Mouse (Mus musculus) forebrain, embryonic 13.5 days (tissue): ENCODE measurements around the gene Arhgef25. TPM values are rescaled to one million over a fixed set of nuclear protein-coding genes. Genes with fewer than 3 reads are reported as not detected.

Experiments
- ATAC-seq: fragments of 200-750 bp; cut with Nextera tagmentation; 2 replicates; pipeline ENCODE4 v1.8.0; 2017
- H3K27ac ChIP-seq: fragments of 300-500 bp; sonication (generic); 2 replicates; pipeline ENCODE4 v1.5.1; 2015; ENCODE audit warnings: inconsistent platforms, mild to moderate bottlenecking, moderate library complexity
- H3K27me3 ChIP-seq: fragments of 300-500 bp; sonication (generic); 2 replicates; pipeline ENCODE4 v1.6.1; 2015; ENCODE audit warnings: mild to moderate bottlenecking, inconsistent platforms
- H3K36me3 ChIP-seq: fragments of 300-500 bp; sonication (generic); 2 replicates; pipeline ENCODE4 v1.6.1; 2015; ENCODE audit warnings: mild to moderate bottlenecking, inconsistent platforms; ENCODE audit not compliant: poor library complexity, severe bottlenecking
- H3K4me1 ChIP-seq: fragments of 300-500 bp; sonication (generic); 2 replicates; pipeline ENCODE4 v1.6.1; 2015; ENCODE audit warnings: inconsistent platforms
- H3K4me2 ChIP-seq: fragments of 300-500 bp; sonication (generic); 2 replicates; pipeline ENCODE4 v1.6.1; 2015; ENCODE audit warnings: inconsistent platforms, mild to moderate bottlenecking, moderate library complexity
- H3K4me3 ChIP-seq: fragments of 300-500 bp; sonication (generic); 2 replicates; pipeline ENCODE4 v1.5.1; 2015; ENCODE audit warnings: mild to moderate bottlenecking, inconsistent platforms
- H3K9ac ChIP-seq: fragments of 300-500 bp; sonication (generic); 2 replicates; pipeline ENCODE4 v1.6.1; 2015; ENCODE audit warnings: mild to moderate bottlenecking, inconsistent platforms
- H3K9me3 ChIP-seq: fragments of 300-500 bp; sonication (generic); replicated peaks from 2 replicates; pipeline ENCODE4 v1.6.1; 2016; ENCODE audit warnings: inconsistent platforms
- WGBS: fragments of 180-500 bp; shearing (Covaris S2); methylation state at CpG from one replicate; pipeline ENCODE4 v1.1.7; 2015; 5-methylcytosine and 5-hydroxymethylcytosine counted together
- polyA plus RNA-seq: library from polyadenylated mRNA; unstranded; fragments of >200 nt; fragmentation: Nextera tagmentation; extraction: Ambion mirVana; gene quantifications from 2 replicates; pipeline ENCODE4 v1.2.1, GENCODE M21; 2015

The Arhgef25 gene
- polyA plus RNA-seq, 1 experiment from 2014 or later, result 25.8 TPM

DNA sequence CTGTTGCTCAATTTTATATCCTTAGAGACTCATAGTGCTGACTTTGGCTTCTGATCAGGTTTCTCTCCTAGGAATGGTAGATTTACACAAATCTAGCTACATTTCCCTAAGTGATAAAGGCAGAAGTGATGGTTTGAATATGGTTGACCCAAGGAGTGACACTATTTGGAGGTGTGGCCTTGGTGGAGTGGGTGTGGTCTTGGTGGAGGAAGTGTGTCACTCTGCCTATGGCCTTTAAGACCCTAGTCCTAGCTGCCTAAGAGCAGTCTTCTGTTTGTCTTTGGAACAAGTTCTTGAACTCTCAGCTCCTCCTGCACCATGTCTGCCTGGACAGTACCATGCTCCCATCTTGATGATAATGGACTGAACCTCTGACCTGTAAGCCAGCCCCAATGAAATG lies 27.3 kb upstream of the Arhgef25 start:
- ATAC-seq, result no peak
- H3K9ac ChIP-seq, result no peak overlapping the region
- H3K4me1 ChIP-seq, result no peaks in the 10 kb centered on the region
- no peak overlapping the region for H3K27ac ChIP-seq
- no peak overlapping the region for H3K4me2 ChIP-seq
- no peak overlapping the region for H3K4me3 ChIP-seq
- H3K9me3 ChIP-seq, result no peaks in the 10 kb centered on the region
- no peaks in the 10 kb centered on the region for H3K36me3 ChIP-seq
- H3K27me3 ChIP-seq, result no peaks in the 10 kb centered on the region

DNA sequence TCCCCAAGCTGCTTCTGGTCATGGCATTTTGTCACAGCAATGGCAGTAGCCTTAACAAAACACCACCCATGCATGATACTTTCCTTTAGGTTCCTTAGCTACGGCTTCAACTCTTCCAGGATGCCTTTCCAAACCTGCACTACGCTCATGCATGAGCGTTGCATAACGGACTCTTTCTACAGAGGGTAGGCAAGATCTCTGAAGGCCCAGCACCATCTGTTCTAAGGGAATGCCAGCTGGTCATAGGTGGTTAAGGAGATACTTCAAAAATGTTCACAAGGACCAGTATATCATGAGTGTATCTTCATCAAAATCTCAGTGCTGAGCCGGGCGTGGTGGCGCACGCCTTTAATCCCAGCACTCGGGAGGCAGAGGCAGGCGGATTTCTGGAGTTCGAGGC lies 26.6 kb upstream of the Arhgef25 start:
- ATAC-seq, result no peak
- H3K36me3 ChIP-seq, result no peaks in the 10 kb centered on the region
- 95% methylated on average over 11 of the region's 11 CpGs for WGBS

DNA sequence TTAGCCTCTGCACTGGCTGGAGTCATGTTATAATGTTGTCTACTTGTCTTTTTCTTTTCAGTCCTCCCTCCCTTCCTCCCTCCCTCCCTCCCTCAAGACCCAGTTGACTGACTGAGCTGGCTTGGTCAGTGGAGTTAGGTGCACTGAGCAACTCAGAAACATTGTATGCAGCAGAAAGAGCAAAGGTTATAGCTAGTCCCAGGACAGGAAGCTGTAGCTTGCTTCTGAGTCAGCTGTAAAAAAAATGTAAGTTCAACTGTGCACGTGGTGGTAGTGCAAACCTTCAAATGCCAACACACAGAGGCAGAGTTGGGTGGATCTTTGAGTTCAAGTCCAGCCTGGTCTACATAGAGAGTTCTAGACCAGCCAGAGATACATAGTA lies 24.5 kb upstream of the Arhgef25 start:
- Histone ChIP-seq H3K4me3 (no peak overlapping the region), H3K4me1 (peaks cover 16% of the 10 kb centered on the region), H3K27me3 (no peaks in the 10 kb centered on the region), H3K36me3 (no peaks in the 10 kb centered on the region), H3K9ac (no peak overlapping the region), H3K27ac (no peak overlapping the region), H3K9me3 (no peaks in the 10 kb centered on the region), H3K4me2 (no peak overlapping the region)
- ATAC-seq, result no peak
- 66% methylated on average over 1 of the region's 1 CpGs for WGBS

More for the DNA sequence above, 26.6 kb upstream of the Arhgef25 start:
- Histone ChIP-seq H3K27ac (no peak overlapping the region), H3K4me2 (no peak overlapping the region), H3K9me3 (no peaks in the 10 kb centered on the region), H3K4me3 (no peak overlapping the region), H3K4me1 (no peaks in the 10 kb centered on the region), H3K27me3 (no peaks in the 10 kb centered on the region), H3K9ac (no peak overlapping the region)

DNA sequence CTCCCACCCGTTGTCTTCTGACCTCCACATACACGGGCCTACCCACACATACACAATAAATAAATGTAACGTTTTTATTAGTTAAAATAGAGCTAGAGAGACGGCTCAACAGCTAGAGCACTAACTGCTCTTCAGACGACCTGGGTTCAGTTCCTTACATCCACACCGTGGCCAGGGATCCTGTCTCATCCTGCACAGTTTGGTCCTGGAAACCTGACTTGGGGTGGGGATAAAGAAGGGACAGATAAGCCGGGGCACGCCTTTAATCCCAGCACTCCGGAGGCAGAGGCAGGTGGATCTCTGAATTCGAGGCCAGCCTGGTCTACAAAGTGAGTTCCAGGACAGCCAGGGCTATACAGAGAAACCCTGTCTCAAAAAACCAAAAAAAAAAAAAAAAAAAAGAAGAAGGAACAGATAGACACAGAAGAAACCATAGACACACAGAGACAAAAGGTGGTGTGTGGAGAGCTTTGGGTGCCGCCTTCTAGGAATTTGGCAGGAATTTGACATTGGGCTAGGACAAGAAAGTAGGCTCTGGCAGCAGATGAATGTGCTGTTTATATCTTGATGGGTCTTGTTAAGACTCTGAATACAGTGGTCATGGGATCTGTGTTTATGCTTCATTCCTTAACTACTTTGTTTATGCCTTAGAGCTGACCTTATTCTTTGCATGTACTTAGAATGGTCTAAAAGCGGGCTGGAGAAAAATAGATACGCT lies 24.0 kb upstream of the Arhgef25 start:
- Histone ChIP-seq H3K9me3 (no peaks in the 10 kb centered on the region), H3K4me1 (peaks cover 18% of the 10 kb centered on the region), H3K27ac (no peak overlapping the region), H3K4me2 (no peak overlapping the region), H3K9ac (no peak overlapping the region), H3K27me3 (no peaks in the 10 kb centered on the region), H3K4me3 (no peak overlapping the region), H3K36me3 (0 out of 2 replicates have a peak, but pooled peaks cover under 1% of the 10 kb centered on the region)
- no peak for ATAC-seq
- WGBS, result 85% methylated on average over 13 of the region's 13 CpGs

DNA sequence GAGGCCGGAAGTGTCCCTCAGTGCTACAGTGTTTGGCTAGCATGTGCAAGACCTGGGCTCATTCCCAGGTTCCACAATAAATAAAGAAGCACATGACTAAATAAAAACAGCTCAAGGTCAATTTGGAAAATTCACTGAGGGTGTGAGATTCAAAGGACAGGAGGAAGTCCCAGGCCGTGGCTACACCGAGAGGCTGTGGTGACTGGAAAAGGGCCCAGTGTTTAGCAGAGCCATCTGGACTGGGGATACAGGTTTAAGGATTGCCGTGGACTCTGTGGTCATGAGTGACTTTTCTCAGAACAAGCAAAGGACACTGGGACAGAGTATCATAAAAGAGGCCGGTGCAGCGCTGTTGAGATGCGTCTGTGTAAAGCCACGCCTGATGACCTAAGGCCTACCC lies 23.4 kb upstream of the Arhgef25 start:
- H3K27ac ChIP-seq, result no peak overlapping the region
- peaks cover 18% of the 10 kb centered on the region for H3K4me1 ChIP-seq
- no peaks in the 10 kb centered on the region for H3K27me3 ChIP-seq
- H3K4me3 ChIP-seq, result no peak overlapping the region
- no peak overlapping the region for H3K4me2 ChIP-seq
- no peak overlapping the region for H3K9ac ChIP-seq
- peaks cover 6% of the 10 kb centered on the region for H3K36me3 ChIP-seq
- no peaks in the 10 kb centered on the region for H3K9me3 ChIP-seq
- WGBS, result 92% methylated on average over 8 of the region's 8 CpGs
- no peak for ATAC-seq

DNA sequence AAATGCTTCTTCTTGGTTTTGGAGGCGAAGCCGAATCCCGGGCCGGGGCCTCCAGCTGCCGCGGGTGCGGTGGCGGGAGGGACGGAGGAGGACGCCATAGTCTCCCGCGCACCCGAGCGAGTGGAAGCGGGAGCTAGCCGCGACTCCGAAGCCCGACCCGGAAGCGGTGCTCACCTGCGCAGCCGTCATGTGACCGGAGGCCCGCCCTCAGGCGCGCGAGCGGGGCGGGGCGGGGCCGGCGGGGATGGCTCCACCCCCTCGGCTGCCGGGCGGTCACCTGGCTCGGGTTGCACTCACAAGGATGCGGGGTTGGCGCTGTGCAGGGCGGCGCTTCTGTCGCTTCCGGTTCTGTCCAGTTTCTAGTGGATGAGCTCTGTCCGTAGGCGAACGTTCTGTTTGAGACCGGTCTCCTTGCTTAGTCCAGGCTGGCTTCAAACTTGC lies 21.6 kb upstream of the Arhgef25 start, which contains the start of gene Pip4k2c:
TSS of gene Pip4k2c (minus strand) at position 172 of the 441 bp plus-strand sequence.
- ATAC-seq, result peak; percentile 97
- Histone ChIP-seq H3K4me2 (peak within 1 kb of the TSS; percentile 93), H3K36me3 (peaks cover 21% of the 10 kb centered on the region), H3K4me3 (peak within 1 kb of the TSS; percentile 82), H3K27me3 (no peaks in the 10 kb centered on the region), H3K9ac (peak within 1 kb of the TSS; percentile 84), H3K4me1 (peaks cover 18% of the 10 kb centered on the region), H3K9me3 (no peaks in the 10 kb centered on the region), H3K27ac (peak within 1 kb of the TSS; percentile 65)
- WGBS, result under 1% methylated on average over 36 of the region's 47 CpGs

DNA sequence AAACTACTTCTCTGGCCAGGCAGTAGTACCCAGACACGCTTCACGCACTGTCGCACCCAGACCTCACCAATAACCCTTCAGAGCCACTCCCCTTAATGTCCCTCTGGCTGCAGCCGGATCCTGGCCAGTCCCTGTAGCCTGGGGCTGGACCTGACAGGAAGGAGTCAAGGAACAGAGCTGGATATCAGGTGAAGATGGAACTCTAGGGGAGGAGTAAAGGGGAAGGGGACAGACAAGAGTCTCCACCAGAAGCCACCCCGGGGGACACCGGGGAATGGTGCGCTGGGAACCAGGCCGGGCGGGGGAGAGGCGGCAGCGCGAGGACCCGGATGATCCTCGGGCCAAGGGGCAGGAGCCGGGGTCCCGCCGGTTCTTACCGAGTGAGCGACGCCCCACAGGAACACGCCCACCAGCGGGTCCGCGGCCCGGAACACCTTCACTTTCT lies 21.1 kb upstream of the Arhgef25 start:
- peak overlapping the region; percentile 65 for H3K27ac ChIP-seq

DNA sequence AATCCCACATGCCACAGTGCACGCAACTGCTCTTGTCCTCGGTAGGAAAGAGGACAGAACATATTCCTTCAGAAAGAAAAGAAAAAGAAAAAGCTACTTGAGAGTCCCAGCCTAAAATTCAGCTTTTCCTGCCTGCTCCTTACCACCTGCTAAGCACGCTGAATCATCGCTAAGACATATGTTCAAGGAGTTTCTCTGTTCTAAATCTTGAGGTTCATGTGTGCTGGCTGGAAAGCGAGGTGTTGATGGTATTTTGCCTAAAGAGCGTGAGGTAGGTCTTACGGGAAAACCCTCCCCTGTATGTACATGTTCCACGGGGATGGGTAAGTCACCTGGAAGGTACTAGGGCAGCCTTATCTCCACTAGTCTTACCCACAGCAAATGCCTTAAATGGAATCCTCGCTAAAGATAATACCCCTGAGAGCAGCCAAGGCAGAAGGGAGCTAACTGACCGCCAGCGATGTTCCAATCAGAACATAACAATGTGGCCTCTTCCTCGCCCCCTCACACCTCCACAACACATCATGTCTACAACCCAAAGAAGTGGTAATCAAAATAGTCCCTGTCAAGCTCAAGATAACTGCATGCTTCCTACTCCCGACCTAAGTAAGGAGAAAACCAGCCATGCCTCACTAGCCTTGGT lies 20.2 kb upstream of the Arhgef25 start:
- peak overlapping the region; percentile 84; the same call in 1 of the 2 replicates for H3K9ac ChIP-seq
- H3K9me3 ChIP-seq, result no peaks in the 10 kb centered on the region
- peak overlapping the region; percentile 82; the same call in 1 of the 2 replicates for H3K4me3 ChIP-seq
- 87% methylated on average over 13 of the region's 13 CpGs for WGBS
- H3K27ac ChIP-seq, result no peak overlapping the region
- H3K36me3 ChIP-seq, result peaks cover 35% of the 10 kb centered on the region
- H3K4me1 ChIP-seq, result peaks cover 18% of the 10 kb centered on the region
- H3K27me3 ChIP-seq, result no peaks in the 10 kb centered on the region
- peak overlapping the region; percentile 93 for H3K4me2 ChIP-seq
- ATAC-seq, result no peak

More for the DNA sequence above, 21.1 kb upstream of the Arhgef25 start:
- peak overlapping the region; percentile 82 for H3K4me3 ChIP-seq
- peak overlapping the region; percentile 93 for H3K4me2 ChIP-seq
- H3K9me3 ChIP-seq, result no peaks in the 10 kb centered on the region
- peak; percentile 75 for ATAC-seq
- peaks cover 18% of the 10 kb centered on the region for H3K4me1 ChIP-seq
- no peaks in the 10 kb centered on the region for H3K27me3 ChIP-seq
- H3K36me3 ChIP-seq, result peaks cover 26% of the 10 kb centered on the region
- peak overlapping the region; percentile 84 for H3K9ac ChIP-seq
- under 1% methylated on average over 24 of the region's 25 CpGs for WGBS

DNA sequence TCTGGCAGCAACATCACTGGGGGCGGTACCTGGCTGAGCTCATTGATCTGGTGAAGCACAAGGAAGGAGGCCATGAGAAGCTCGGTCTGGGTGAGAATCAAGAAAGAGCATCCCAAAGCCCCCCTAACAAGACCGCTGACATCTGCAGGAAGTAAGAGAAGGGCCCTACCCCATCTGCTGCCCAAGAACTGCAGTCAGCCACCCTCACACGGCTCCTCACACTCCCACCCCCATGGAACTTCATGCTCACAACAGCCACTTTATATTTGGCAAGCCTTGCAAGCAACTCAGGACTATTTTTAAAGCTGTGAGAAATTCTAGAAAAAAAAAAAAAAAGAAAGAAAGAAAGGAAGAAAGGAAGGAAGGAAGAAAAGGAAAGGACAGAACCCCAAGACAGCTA lies 19.0 kb upstream of the Arhgef25 start:
- peaks cover 45% of the 10 kb centered on the region for H3K36me3 ChIP-seq
- 97% methylated on average over 4 of the region's 4 CpGs for WGBS
- ATAC-seq, result no peak
- H3K27ac ChIP-seq, result no peak overlapping the region
- H3K9ac ChIP-seq, result no peak overlapping the region
- no peaks in the 10 kb centered on the region for H3K27me3 ChIP-seq
- no peak overlapping the region for H3K4me2 ChIP-seq
- H3K9me3 ChIP-seq, result no peaks in the 10 kb centered on the region
- H3K4me1 ChIP-seq, result peaks cover 18% of the 10 kb centered on the region
- H3K4me3 ChIP-seq, result no peak overlapping the region

DNA sequence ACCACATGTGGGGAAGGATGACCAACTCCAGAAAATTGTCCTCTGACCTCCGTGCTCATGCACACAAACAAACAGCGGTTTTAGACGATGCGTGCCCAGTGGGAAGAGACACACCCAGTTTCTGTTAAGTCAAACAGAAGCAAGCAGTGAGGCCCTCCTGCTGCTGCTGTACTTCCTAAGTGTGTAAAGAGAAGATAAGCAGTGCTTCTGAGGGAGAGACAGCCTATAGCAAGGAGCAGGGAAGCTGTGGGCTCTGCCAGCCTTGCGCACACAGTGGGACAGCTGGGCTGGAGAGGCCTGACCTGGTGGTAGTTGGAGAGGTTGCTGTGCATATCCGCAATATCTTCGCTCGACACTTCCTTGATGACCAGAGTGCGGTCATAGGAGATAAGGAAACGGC lies 15.5 kb upstream of the Arhgef25 start:
- no peak overlapping the region for H3K4me2 ChIP-seq
- 90% methylated on average over 10 of the region's 10 CpGs for WGBS
- no peaks in the 10 kb centered on the region for H3K27me3 ChIP-seq
- peaks cover 10% of the 10 kb centered on the region for H3K4me1 ChIP-seq
- no peak for ATAC-seq
- H3K36me3 ChIP-seq, result peaks cover 77% of the 10 kb centered on the region
- H3K9ac ChIP-seq, result no peak overlapping the region
- H3K4me3 ChIP-seq, result no peak overlapping the region
- H3K27ac ChIP-seq, result no peak overlapping the region
- no peaks in the 10 kb centered on the region for H3K9me3 ChIP-seq

DNA sequence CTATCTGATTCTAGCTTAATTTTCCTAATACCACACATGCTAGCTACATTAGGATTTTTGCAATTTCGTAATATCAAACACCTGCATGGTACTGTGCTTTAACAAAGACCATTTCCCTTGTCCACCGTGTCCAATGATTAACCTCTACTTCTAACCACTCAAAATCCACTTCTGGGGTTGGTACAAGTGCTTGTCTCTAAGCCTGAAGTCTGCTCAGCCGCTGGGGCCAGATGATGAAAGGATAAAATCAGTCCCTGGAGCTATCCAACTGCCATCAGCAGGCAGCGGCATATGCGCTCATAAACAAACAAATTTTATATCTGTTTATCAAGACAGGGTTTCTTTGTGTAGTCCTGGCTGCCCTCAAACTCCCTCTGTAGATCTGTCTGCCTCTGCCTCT lies 14.7 kb upstream of the Arhgef25 start:
- H3K9me3 ChIP-seq, result no peaks in the 10 kb centered on the region
- H3K4me1 ChIP-seq, result peaks cover 4% of the 10 kb centered on the region; the same call in 1 of the 2 replicates
- ATAC-seq, result no peak
- H3K4me2 ChIP-seq, result no peak overlapping the region
- H3K27me3 ChIP-seq, result no peaks in the 10 kb centered on the region
- no peak overlapping the region for H3K4me3 ChIP-seq
- peaks cover 85% of the 10 kb centered on the region for H3K36me3 ChIP-seq
- H3K27ac ChIP-seq, result no peak overlapping the region
- H3K9ac ChIP-seq, result no peak overlapping the region
- WGBS, result 94% methylated on average over 5 of the region's 5 CpGs

DNA sequence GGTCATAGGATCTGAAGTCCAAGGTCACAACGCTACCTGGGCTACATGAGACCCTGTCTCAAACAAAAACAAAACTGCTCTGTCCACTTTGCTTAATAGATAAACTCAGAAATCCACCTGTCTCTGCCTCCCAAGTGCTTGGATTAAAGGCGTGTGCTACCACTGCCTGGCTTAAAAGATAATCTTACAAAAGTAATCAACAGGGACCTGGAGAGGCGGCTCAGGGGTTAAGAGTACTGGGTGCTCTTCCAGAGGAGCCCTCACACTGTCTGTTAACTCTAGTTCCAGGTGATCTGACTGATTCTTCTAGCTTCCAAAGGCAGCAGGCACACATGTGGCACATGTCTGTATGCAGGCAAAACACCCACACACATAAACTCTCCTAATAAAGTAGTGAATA lies 13.2 kb upstream of the Arhgef25 start:
- Histone ChIP-seq H3K9me3 (no peaks in the 10 kb centered on the region), H3K9ac (no peak overlapping the region), H3K27ac (no peak overlapping the region), H3K4me2 (no peak overlapping the region), H3K27me3 (no peaks in the 10 kb centered on the region), H3K4me3 (no peak overlapping the region), H3K36me3 (peaks cover 92% of the 10 kb centered on the region), H3K4me1 (no peaks in the 10 kb centered on the region)
- no peak for ATAC-seq
- WGBS, result 95% methylated on average over 3 of the region's 3 CpGs
